Mouse (Mus musculus) cerebellum, adult 2 months (tissue): Measurements from ENCODE around the gene Rtn3.

ENCODE experiments used
- CTCF ChIP-seq: fragments of 200-500 bp; IDR thresholded peaks from 2 replicates; pipeline ENCODE4 v1.5.1; 2011; ENCODE audit warnings: low read depth, mild to moderate bottlenecking, control low read depth, low read length, moderate library complexity, borderline replicate concordance; ENCODE audit not compliant: insufficient read depth
- POLR2A ChIP-seq: fragments of 200-500 bp; IDR thresholded peaks from 2 replicates; pipeline ENCODE4 v1.6.1; 2011; ENCODE audit warnings: low read length, control low read depth, borderline replicate concordance; ENCODE audit not compliant: insufficient read depth

DNA sequence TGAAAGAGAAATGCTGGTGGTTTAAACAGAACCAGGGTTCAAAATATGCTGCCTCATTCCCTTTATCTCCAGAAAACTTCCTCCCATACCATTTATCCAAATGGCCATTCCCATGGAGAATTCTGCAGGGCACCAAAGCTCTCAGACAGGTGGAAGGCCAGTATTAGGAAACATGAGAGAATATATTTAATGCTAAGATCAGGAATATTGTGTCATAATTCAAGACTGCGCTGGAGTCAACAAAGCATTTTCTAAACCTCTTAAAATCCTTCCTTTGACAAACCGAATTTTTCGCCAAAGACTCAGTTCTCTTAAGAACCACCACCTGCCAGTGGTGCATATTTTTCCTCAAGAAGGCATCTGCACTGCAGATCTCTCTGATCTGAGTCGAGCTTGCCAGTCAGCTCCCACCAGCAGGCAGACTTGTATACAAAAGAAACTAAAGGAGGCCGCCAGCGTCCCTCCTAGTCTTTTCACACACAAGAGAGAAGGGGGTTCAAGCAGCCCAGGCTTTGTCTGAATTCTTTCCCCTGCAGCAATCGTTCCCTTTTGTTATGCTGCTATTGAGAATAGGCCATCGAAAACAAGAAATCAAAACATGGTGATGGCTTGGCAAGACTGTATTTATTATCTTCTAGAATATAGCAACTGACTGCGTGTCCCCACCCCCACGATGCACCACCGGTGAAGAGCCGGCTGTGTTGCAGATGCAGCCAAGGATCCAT lies 1.4 kb downstream of the Rtn3 start:
- TF ChIP-seq POLR2A (no peak), CTCF (no peak)
